Mouse (Mus musculus): ENCODE measurements around the gene St14. TPM values are rescaled to one million over a fixed set of nuclear protein-coding genes. Genes with fewer than 3 reads are reported as not detected.

St14 gene
- polyA plus RNA-seq, 1 experiment from 2014 or later, result 3.1 TPM

DNA sequence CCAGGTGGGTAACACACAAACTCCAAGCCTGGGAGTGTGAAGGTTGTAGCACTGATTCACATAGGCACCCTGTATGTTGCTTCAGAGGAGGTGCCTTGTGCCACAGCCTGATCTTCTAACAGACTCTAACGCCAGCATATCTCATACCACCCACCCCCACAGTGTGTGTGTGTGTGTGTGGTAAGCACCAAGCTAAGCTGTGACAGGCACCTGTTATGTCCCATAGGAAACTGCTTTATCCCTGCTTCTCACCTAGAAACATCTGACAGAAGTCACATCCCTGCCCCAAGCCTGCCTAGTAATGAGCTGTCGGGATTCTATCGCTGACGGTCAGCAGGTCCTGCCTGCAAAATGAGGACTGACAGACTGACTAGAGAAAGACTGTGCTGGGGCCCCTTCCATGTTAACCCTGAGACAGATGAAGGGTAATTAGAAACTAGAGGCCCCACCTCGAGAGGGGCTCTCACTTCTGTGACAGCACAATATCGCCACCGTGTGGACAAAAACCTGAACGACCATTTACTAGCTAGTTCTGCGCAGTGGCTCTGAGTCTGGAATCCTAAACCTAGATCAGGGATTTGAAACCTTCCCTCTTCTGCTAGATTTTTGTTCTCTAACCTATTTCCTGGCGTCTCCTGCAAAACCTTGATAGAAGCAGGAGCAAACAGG is 45.4 kb downstream of the St14 start:
- Histone ChIP-seq H3K36me3 (ENCODE audit: control insufficient read depth, insufficient read depth, low read length) (no peaks in the 10 kb centered on the region), H3K27me3 (ENCODE audit: control insufficient read depth, insufficient read depth, low read length) (no peaks in the 10 kb centered on the region), H3K4me3 (ENCODE audit: low read depth, low read length) (no peak overlapping the region), H3K4me2 (ENCODE audit: low read depth) (no peak overlapping the region), H3K4me1 (ENCODE audit: control insufficient read depth, insufficient read depth, low read length) (no peaks in the 10 kb centered on the region), H3K9me3 (ENCODE audit: control insufficient read depth, low read length) (no peaks in the 10 kb centered on the region), H3K27ac (ENCODE audit: low read depth, low read length) (no peak overlapping the region), H3K9ac (ENCODE audit: low read length) (no peak overlapping the region)
- peak; percentile 76 for DNase-seq (ENCODE audit: low spot score)
- ATAC-seq (ENCODE audit: insufficient read depth, low FRiP score, low TSS enrichment), result peak; percentile 18; the same call in 1 of the 2 replicates
- WGBS, result 22% methylated on average over 10 of the region's 10 CpGs

DNA sequence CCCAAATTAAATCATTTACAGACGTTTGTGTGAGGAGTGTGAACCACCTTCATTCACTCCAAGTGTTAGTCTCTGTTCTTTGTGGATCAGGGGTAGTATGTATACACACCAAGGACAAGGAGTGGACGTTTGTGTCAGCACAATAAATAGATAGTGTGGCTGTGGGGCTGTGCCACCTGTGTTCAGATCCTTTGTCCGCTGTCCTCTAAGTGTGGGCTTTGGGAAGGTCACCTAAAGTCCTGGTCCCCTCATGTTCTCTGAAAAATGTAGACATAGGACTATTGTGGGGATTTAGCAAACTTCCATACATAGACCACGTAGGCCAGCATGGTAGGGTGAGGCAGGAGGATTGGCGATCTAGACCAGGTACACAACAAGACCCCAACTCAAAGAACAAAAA is 46.1 kb downstream of the St14 start:
- no peaks in the 10 kb centered on the region for H3K9me3 ChIP-seq (ENCODE audit: control insufficient read depth, low read length)
- WGBS, result 75% methylated on average over 5 of the region's 5 CpGs
- no peaks in the 10 kb centered on the region for H3K27me3 ChIP-seq (ENCODE audit: control insufficient read depth, insufficient read depth, low read length)
- H3K27ac ChIP-seq (ENCODE audit: low read depth, low read length), result no peak overlapping the region
- no peak overlapping the region for H3K4me3 ChIP-seq (ENCODE audit: low read depth, low read length)
- H3K4me1 ChIP-seq (ENCODE audit: control insufficient read depth, insufficient read depth, low read length), result no peaks in the 10 kb centered on the region
- H3K9ac ChIP-seq (ENCODE audit: low read length), result no peak overlapping the region
- DNase-seq (ENCODE audit: low spot score) (no peak), ATAC-seq (ENCODE audit: insufficient read depth, low FRiP score, low TSS enrichment) (no peak)
- no peaks in the 10 kb centered on the region for H3K36me3 ChIP-seq (ENCODE audit: control insufficient read depth, insufficient read depth, low read length)
- H3K4me2 ChIP-seq (ENCODE audit: low read depth), result no peak overlapping the region

DNA sequence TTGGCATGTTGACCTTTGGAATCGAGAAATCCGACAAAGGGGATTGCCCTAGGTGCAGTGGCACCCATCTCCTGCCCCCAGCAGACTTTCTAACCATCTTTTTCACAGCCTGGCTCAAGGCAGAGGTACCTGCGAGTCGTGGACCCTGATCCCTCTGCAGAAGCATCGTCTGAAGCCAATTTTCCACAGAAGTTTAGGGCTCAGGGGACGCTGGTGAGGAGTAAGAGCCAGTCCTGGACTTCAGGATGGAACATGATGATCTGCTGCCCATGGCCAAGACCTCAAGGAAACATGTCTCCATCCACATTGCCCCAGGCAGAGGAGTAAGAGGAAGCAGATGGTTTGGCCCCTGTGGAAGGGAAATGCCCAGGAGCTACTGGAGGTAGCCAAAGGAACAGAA is 48.9 kb downstream of the St14 start:
- no peaks in the 10 kb centered on the region for H3K9me3 ChIP-seq (ENCODE audit: control insufficient read depth, low read length)
- no peak overlapping the region for H3K9ac ChIP-seq (ENCODE audit: low read length)
- H3K27ac ChIP-seq (ENCODE audit: low read depth, low read length), result no peak overlapping the region
- no peaks in the 10 kb centered on the region for H3K27me3 ChIP-seq (ENCODE audit: control insufficient read depth, insufficient read depth, low read length)
- H3K4me1 ChIP-seq (ENCODE audit: control insufficient read depth, insufficient read depth, low read length), result no peaks in the 10 kb centered on the region
- no peak overlapping the region for H3K4me2 ChIP-seq (ENCODE audit: low read depth)
- no peak overlapping the region for H3K4me3 ChIP-seq (ENCODE audit: low read depth, low read length)
- 76% methylated on average over 6 of the region's 6 CpGs for WGBS
- H3K36me3 ChIP-seq (ENCODE audit: control insufficient read depth, insufficient read depth, low read length), result no peaks in the 10 kb centered on the region
- DNase-seq (ENCODE audit: low spot score) (no peak), ATAC-seq (ENCODE audit: insufficient read depth, low FRiP score, low TSS enrichment) (no peak)

DNA sequence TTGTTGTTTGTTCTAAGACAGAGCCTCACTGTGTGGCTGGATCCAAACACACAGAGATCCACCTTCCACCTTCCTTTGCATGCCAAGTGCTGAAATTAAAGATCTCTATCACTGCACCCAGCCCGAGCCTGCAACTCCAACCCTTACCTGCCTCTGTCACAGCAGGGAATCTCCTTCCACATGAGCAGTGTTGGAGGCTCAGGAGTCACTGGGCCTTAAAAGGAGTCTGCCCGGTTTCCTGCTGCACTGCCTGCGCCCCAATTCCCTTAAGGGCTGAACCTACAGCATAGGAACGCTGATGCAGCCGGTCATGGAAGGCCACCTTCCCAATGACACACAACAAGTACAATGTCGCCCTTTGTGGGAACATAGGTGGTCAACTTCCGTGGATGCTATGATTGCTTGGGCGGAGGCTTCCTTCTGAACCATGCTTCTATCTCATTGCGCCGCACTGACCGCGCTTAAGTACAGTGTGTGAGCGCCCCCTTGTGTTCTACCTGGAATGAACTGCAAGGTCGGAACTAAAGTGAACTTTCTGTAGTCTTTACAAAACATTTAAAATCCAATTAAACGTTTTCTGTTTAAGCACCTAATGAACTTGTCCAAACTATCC is 49.5 kb downstream of the St14 start:
- H3K27me3 ChIP-seq (ENCODE audit: control insufficient read depth, insufficient read depth, low read length), result no peaks in the 10 kb centered on the region
- H3K36me3 ChIP-seq (ENCODE audit: control insufficient read depth, insufficient read depth, low read length), result no peaks in the 10 kb centered on the region
- DNase-seq (ENCODE audit: low spot score), result peak; percentile 79
- no peaks in the 10 kb centered on the region for H3K4me1 ChIP-seq (ENCODE audit: control insufficient read depth, insufficient read depth, low read length)
- WGBS, result 10% methylated on average over 15 of the region's 15 CpGs
- no peak overlapping the region for H3K4me3 ChIP-seq (ENCODE audit: low read depth, low read length)
- no peak overlapping the region for H3K27ac ChIP-seq (ENCODE audit: low read depth, low read length)
- 0 out of 2 replicates have a peak, but pooled peaks have one; percentile 48 for ATAC-seq (ENCODE audit: insufficient read depth, low FRiP score, low TSS enrichment)
- H3K9ac ChIP-seq (ENCODE audit: low read length), result no peak overlapping the region
- H3K9me3 ChIP-seq (ENCODE audit: control insufficient read depth, low read length), result no peaks in the 10 kb centered on the region
- H3K4me2 ChIP-seq (ENCODE audit: low read depth), result peak overlapping the region; percentile 35

DNA sequence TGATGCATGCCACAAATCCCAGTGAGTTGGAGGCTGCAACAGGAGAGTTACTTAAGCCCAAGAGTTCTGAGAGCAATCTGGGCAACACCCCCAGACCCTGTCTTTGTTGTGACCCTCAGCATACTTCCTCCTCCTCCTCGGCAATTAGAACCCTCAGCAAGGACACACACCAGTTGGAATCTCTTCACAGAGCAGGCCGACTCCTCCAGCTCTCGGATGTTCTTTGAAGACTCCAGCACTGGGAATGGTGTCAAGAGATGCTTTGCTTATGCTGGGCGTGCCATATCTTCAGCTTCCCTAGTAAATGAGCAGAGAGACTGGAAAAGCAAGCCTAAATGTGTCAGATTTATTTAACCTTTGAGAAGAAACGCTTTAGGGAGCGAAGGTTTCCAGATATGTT is 50.9 kb downstream of the St14 start:
- Histone ChIP-seq H3K4me1 (ENCODE audit: control insufficient read depth, insufficient read depth, low read length) (no peaks in the 10 kb centered on the region), H3K4me2 (ENCODE audit: low read depth) (no peak overlapping the region), H3K27me3 (ENCODE audit: control insufficient read depth, insufficient read depth, low read length) (no peaks in the 10 kb centered on the region), H3K4me3 (ENCODE audit: low read depth, low read length) (no peak overlapping the region), H3K27ac (ENCODE audit: low read depth, low read length) (no peak overlapping the region), H3K36me3 (ENCODE audit: control insufficient read depth, insufficient read depth, low read length) (no peaks in the 10 kb centered on the region), H3K9me3 (ENCODE audit: control insufficient read depth, low read length) (no peaks in the 10 kb centered on the region), H3K9ac (ENCODE audit: low read length) (no peak overlapping the region)
- no peak for DNase-seq (ENCODE audit: low spot score)
- no peak for ATAC-seq (ENCODE audit: insufficient read depth, low FRiP score, low TSS enrichment)
- 76% methylated on average over 6 of the region's 6 CpGs for WGBS

DNA sequence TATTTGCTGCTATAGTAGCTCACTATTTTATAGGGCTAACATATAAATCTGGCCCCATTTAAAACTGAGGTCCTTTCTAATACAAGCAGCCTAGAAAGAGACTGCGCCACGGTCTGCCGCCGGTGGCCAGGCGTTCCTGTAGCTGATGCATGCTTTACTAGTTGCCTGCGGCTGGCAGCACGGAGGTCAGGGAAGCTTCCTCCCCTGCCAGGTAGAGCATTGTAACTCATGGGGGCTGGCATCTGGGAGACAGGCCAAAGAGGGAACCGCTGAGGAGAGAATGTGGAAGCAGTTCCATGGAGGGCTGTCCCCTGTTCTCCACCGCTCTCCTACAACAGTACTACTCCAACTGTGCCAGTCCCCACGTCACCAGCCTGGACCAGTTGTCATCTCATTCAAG is 56.8 kb downstream of the St14 start:
- Histone ChIP-seq H3K9ac (ENCODE audit: low read length) (no peak overlapping the region), H3K27me3 (ENCODE audit: control insufficient read depth, insufficient read depth, low read length) (no peaks in the 10 kb centered on the region), H3K9me3 (ENCODE audit: control insufficient read depth, low read length) (no peaks in the 10 kb centered on the region), H3K4me3 (ENCODE audit: low read depth, low read length) (no peak overlapping the region), H3K4me2 (ENCODE audit: low read depth) (no peak overlapping the region), H3K36me3 (ENCODE audit: control insufficient read depth, insufficient read depth, low read length) (no peaks in the 10 kb centered on the region), H3K4me1 (ENCODE audit: control insufficient read depth, insufficient read depth, low read length) (no peaks in the 10 kb centered on the region), H3K27ac (ENCODE audit: low read depth, low read length) (no peak overlapping the region)
- no peak for DNase-seq (ENCODE audit: low spot score)
- WGBS, result 91% methylated on average over 10 of the region's 10 CpGs
- ATAC-seq (ENCODE audit: insufficient read depth, low FRiP score, low TSS enrichment), result no peak

DNA sequence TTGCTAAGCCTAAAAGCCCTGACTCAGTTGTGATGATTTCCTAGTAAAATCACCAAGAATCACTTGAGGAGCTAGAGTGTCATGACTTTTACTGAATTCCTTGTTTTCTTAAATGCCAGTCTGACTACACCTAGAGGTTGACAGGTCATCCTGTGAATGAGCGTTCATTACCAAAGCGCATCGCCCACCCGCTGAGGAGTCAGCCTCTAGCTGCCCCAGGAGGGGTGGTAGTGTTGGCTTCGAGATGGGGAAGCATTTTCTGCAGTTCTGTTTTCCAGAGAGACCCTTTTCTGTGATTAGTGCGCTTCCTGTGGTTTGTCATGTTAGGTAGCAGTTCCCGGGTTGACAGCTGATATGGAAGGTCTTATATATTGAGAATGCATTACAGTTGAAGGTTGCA is 57.9 kb downstream of the St14 start:
- no peak for DNase-seq (ENCODE audit: low spot score)
- Histone ChIP-seq H3K27ac (ENCODE audit: low read depth, low read length) (no peak overlapping the region), H3K4me2 (ENCODE audit: low read depth) (no peak overlapping the region)

DNA sequence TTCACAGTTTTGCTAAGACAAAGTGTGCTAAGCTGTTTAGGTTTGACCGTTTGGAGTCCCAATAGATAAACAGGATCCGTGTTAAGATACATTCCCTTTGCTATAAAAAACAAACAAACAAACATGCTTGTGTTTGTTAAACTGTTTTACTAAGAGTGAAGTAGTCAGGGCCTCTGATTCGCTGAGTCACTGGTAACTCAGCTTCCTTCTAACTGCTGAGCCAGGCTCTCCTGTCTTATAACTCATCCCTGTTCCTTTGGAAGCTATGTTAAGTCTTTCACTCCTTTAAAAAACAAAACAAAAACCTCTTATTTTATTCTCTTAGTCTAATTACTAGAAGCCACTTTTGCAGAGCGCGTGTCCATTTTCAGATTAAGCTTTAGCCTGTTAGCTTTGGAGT is 59.4 kb downstream of the St14 start:
- Histone ChIP-seq H3K36me3 (ENCODE audit: control insufficient read depth, insufficient read depth, low read length) (no peaks in the 10 kb centered on the region), H3K4me2 (ENCODE audit: low read depth) (no peak overlapping the region), H3K9me3 (ENCODE audit: control insufficient read depth, low read length) (no peaks in the 10 kb centered on the region), H3K27me3 (ENCODE audit: control insufficient read depth, insufficient read depth, low read length) (no peaks in the 10 kb centered on the region), H3K4me3 (ENCODE audit: low read depth, low read length) (no peak overlapping the region), H3K4me1 (ENCODE audit: control insufficient read depth, insufficient read depth, low read length) (no peaks in the 10 kb centered on the region), H3K9ac (ENCODE audit: low read length) (no peak overlapping the region), H3K27ac (ENCODE audit: low read depth, low read length) (no peak overlapping the region)
- DNase-seq (ENCODE audit: low spot score), result no peak
- 85% methylated on average over 5 of the region's 5 CpGs for WGBS
- no peak for ATAC-seq (ENCODE audit: insufficient read depth, low FRiP score, low TSS enrichment)

More for the DNA sequence above, 57.9 kb downstream of the St14 start:
- Histone ChIP-seq H3K27me3 (ENCODE audit: control insufficient read depth, insufficient read depth, low read length) (no peaks in the 10 kb centered on the region), H3K9me3 (ENCODE audit: control insufficient read depth, low read length) (no peaks in the 10 kb centered on the region), H3K36me3 (ENCODE audit: control insufficient read depth, insufficient read depth, low read length) (no peaks in the 10 kb centered on the region), H3K9ac (ENCODE audit: low read length) (no peak overlapping the region), H3K4me3 (ENCODE audit: low read depth, low read length) (no peak overlapping the region), H3K4me1 (ENCODE audit: control insufficient read depth, insufficient read depth, low read length) (no peaks in the 10 kb centered on the region)
- 80% methylated on average over 7 of the region's 7 CpGs for WGBS
- no peak for ATAC-seq (ENCODE audit: insufficient read depth, low FRiP score, low TSS enrichment)

DNA sequence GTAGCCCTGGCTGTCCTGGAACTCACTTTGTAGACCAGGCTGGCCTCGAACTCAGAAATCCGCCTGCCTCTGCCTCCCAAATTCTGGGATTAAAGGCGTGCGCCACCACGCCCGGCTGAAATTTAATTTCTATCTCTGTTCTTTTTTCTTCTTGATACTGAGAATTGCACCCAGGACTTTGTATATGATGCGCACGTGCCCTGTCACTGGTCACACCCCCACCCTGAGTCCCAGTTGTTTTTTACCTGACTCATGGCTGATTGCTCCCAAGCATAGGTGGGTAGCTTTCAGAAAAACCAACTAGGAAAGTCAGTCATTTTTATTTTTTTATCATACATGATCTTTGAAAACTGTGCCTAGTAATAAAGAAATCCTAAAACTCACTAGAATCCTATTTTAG is 60.9 kb downstream of the St14 start:
- Histone ChIP-seq H3K9me3 (ENCODE audit: control insufficient read depth, low read length) (no peaks in the 10 kb centered on the region), H3K36me3 (ENCODE audit: control insufficient read depth, insufficient read depth, low read length) (no peaks in the 10 kb centered on the region), H3K9ac (ENCODE audit: low read length) (no peak overlapping the region), H3K4me2 (ENCODE audit: low read depth) (no peak overlapping the region), H3K4me1 (ENCODE audit: control insufficient read depth, insufficient read depth, low read length) (no peaks in the 10 kb centered on the region), H3K27ac (ENCODE audit: low read depth, low read length) (no peak overlapping the region), H3K27me3 (ENCODE audit: control insufficient read depth, insufficient read depth, low read length) (no peaks in the 10 kb centered on the region), H3K4me3 (ENCODE audit: low read depth, low read length) (no peak overlapping the region)
- WGBS, result 94% methylated on average over 8 of the region's 8 CpGs
- DNase-seq (ENCODE audit: low spot score) (no peak), ATAC-seq (ENCODE audit: insufficient read depth, low FRiP score, low TSS enrichment) (no peak)
